Mouse (Mus musculus) midbrain, postnatal 0 days (tissue): Measurements from ENCODE around the gene H2al1h. TPM values are rescaled to one million over a fixed set of nuclear protein-coding genes. Genes with fewer than 3 reads are reported as not detected.

Experiments used
- ATAC-seq: fragments of 200-750 bp; cut with Nextera tagmentation; 2 replicates; pipeline ENCODE4 v1.8.0; 2017; ENCODE audit warnings: moderate number of reproducible peaks, mild to moderate bottlenecking, moderate TSS enrichment, moderate library complexity; ENCODE audit not compliant: low FRiP score
- DNase-seq: peaks from one replicate; pipeline ENCODE4 v3.0.0-alpha.2; 2015; ENCODE audit warnings: low spot score
- H3K27ac ChIP-seq: fragments of 300-500 bp; sonication (generic); 2 replicates; pipeline ENCODE4 v1.5.1; 2014; ENCODE audit warnings: low read depth, mild to moderate bottlenecking, low read length, mixed read lengths
- H3K27me3 ChIP-seq: fragments of 300-500 bp; sonication (generic); 2 replicates; pipeline ENCODE4 v1.6.1; 2014; ENCODE audit warnings: low read length, control low read depth, mixed read lengths; ENCODE audit not compliant: insufficient read depth
- H3K36me3 ChIP-seq: fragments of 300-500 bp; sonication (generic); 2 replicates; pipeline ENCODE4 v1.6.1; 2014; ENCODE audit warnings: low read length, control low read depth, mixed read lengths; ENCODE audit not compliant: insufficient read depth
- H3K4me1 ChIP-seq: fragments of 300-500 bp; sonication (generic); 2 replicates; pipeline ENCODE4 v1.6.1; 2014; ENCODE audit warnings: mild to moderate bottlenecking, control low read depth, antibody characterized with exemption, low read length, mixed read lengths; ENCODE audit not compliant: insufficient read depth
- H3K4me2 ChIP-seq: fragments of 300-500 bp; sonication (generic); 2 replicates; pipeline ENCODE4 v1.6.1; 2014; ENCODE audit warnings: low read depth, mild to moderate bottlenecking, low read length, mixed read lengths; ENCODE audit not compliant: poor library complexity, severe bottlenecking
- H3K4me3 ChIP-seq: fragments of 300-500 bp; sonication (generic); 2 replicates; pipeline ENCODE4 v1.5.1; 2014; ENCODE audit warnings: low read depth, mild to moderate bottlenecking, low read length, moderate library complexity
- H3K9ac ChIP-seq: fragments of 300-500 bp; sonication (generic); replicated peaks from 2 replicates; pipeline ENCODE4 v1.6.1; 2014; ENCODE audit warnings: mild to moderate bottlenecking, low read length, moderate library complexity, mixed read lengths; ENCODE audit not compliant: poor library complexity, severe bottlenecking
- H3K9me3 ChIP-seq: fragments of 300-500 bp; sonication (generic); 2 replicates; pipeline ENCODE4 v1.6.1; 2016; ENCODE audit warnings: low read length, control low read depth
- CTCF ChIP-seq: IDR thresholded peaks from 2 replicates; pipeline ENCODE4 v1.5.1; 2016; ENCODE audit warnings: antibody characterized with exemption, mild to moderate bottlenecking
- WGBS: fragments of 180-500 bp; shearing (Covaris S2); extraction: QIAGEN DNeasy Blood & Tissue Kit; methylation state at CpG from one replicate; pipeline ENCODE4 v1.1.7; 2014; 5-methylcytosine and 5-hydroxymethylcytosine counted together
- polyA plus RNA-seq: library from polyadenylated mRNA; unstranded; fragments of >200 nt; fragmentation: Nextera tagmentation; extraction: Ambion mirVana; gene quantifications from 2 replicates; pipeline ENCODE4 v1.2.1, GENCODE M21; 2015
- total RNA-seq: library from RNA; depleted of rRNA; stranded (reverse); fragments of >200 nt; gene quantifications from 2 replicates; pipeline ENCODE4 v1.2.3, GENCODE M21; 2014; rRNA removed

The H2al1h gene
- total and polyA plus RNA-seq, 2 experiments from 2014 or later: not detected

DNA sequence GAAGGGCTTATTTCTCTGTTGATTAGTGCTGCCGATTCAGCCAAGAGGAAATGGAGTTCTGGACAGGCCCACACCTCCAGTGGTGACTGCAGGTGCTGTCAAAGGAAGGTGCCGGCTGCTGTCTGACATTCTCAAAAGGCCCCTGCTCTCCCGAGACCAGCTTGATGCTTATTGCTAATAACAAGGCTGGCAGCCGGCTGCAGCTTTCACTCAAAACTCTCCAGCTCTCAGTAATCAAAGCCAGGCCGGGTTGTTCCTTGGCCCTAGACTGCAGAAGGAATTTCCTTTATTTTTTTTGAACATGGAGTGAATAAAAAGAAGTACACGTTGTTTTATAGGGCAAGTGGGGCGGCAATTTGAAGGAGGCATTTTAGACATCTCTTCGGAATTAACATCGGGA lies 24.5 kb downstream of the H2al1h start:
- Histone ChIP-seq H3K36me3 (no peaks in the 10 kb centered on the region), H3K4me3 (no peak overlapping the region), H3K27me3 (0 out of 2 replicates have a peak, but pooled peaks cover 2% of the 10 kb centered on the region), H3K9ac (no peak overlapping the region), H3K27ac (no peak overlapping the region), H3K4me2 (no peak overlapping the region), H3K4me1 (no peaks in the 10 kb centered on the region), H3K9me3 (no peaks in the 10 kb centered on the region)
- TF ChIP-seq CTCF: no peak
- 51% methylated on average over 9 of the region's 9 CpGs for WGBS
- DNase-seq (peak; percentile 9), ATAC-seq (no peak)

DNA sequence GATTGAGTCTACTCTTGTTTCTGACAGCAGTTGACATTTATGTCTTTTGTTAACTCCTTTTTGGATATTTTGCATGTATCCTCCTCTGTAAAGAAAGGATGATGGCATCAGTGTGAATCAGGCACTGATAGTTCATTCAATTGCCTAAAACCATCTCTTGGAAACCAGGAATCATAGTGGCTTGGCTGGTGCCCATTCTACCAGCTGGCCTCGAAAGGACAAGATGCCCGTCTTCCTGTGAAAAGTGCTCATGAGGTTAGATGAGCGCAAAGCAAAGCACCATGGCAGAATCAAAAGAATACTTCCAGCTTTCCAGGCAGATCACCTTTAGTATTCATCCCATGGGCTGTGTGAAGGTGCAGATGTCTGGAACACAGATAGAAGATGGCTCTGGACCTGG lies 25.5 kb downstream of the H2al1h start:
- Histone ChIP-seq H3K4me2 (no peak overlapping the region), H3K9ac (no peak overlapping the region), H3K27ac (no peak overlapping the region), H3K36me3 (no peaks in the 10 kb centered on the region), H3K27me3 (0 out of 2 replicates have a peak, but pooled peaks cover 2% of the 10 kb centered on the region), H3K9me3 (no peaks in the 10 kb centered on the region), H3K4me3 (no peak overlapping the region), H3K4me1 (no peaks in the 10 kb centered on the region)
- no peak for TF ChIP-seq CTCF
- ATAC-seq (no peak), DNase-seq (no peak)
- 94% methylated on average over 3 of the region's 3 CpGs for WGBS

DNA sequence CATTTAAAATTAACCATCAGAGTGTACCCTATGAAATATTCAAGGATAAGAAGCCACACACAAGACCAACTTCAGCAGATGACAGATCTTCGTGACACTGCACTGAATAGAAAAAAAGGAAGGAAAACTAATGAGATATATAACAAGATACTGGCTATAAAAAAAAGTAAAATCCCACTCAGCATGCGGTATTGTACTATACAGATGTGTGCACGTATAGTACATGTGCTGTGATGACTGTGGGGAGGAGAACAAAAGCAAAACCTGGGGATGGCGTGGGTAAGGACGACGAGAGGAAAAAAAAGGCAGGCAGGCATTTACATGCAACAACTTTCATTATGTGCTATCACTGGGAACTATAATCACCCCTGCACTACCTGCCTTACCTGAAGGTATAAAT lies 39.5 kb downstream of the H2al1h start:
- Histone ChIP-seq H3K4me3 (no peak overlapping the region), H3K27me3 (no peaks in the 10 kb centered on the region), H3K4me1 (no peaks in the 10 kb centered on the region), H3K27ac (no peak overlapping the region), H3K4me2 (no peak overlapping the region), H3K9ac (no peak overlapping the region), H3K9me3 (no peaks in the 10 kb centered on the region), H3K36me3 (no peaks in the 10 kb centered on the region)
- TF ChIP-seq CTCF: no peak
- ATAC-seq (no peak), DNase-seq (no peak)
- WGBS: 66% methylated on average over 6 of the region's 6 CpGs

DNA sequence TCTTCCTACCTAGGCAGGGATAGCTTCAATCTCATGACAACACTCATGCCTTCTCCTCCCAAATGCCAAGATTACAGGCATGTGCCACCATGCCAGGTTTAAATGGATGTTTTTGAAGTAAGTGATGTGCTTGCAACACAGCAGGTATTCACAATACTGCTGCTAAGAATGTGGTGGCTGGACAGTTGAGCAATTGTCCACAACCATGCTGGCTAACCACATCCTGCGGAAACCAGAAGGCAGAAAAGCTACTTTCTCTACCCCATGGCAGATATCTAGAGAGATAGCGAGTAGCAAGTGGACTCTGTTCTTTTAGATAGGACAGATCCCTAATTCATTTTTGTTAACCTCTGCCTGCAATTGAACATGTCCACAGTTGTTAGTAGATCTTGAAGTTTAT lies 40.0 kb downstream of the H2al1h start:
- no peak for TF ChIP-seq CTCF
- no peaks in the 10 kb centered on the region for H3K4me1 ChIP-seq
- no peak overlapping the region for H3K4me2 ChIP-seq
- H3K27ac ChIP-seq: no peak overlapping the region
- H3K27me3 ChIP-seq: no peaks in the 10 kb centered on the region
- no peaks in the 10 kb centered on the region for H3K36me3 ChIP-seq
- DNase-seq (no peak), ATAC-seq (no peak)
- H3K4me3 ChIP-seq: no peak overlapping the region
- no peaks in the 10 kb centered on the region for H3K9me3 ChIP-seq
- WGBS: 88% methylated on average over 2 of the region's 2 CpGs
- H3K9ac ChIP-seq: no peak overlapping the region

DNA sequence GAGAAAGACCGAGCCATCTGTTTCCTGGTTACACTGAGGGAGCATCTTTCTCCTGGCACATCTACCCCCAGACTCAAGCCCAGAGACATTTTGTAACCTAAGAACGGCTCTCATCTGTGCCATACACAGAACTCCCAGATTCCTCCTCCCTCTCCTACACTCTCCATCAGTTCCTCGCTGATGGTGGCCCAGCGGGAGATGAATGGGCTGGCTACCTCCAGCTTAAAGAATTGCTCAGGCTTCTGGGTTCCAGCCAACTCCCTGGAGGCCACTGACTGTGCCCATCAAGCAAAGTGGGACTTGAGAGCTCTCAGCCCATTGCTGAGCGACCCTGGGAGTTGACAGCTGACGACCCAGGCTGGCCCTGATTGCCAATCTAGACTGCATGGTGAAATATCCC lies 42.6 kb downstream of the H2al1h start:
- H3K9ac ChIP-seq: no peak overlapping the region
- no peak overlapping the region for H3K4me2 ChIP-seq
- WGBS: 54% methylated on average over 6 of the region's 6 CpGs
- TF ChIP-seq CTCF: no peak
- H3K9me3 ChIP-seq: no peaks in the 10 kb centered on the region
- ATAC-seq (no peak), DNase-seq (peak; percentile 62)
- no peak overlapping the region for H3K27ac ChIP-seq
- H3K4me1 ChIP-seq: no peaks in the 10 kb centered on the region
- H3K36me3 ChIP-seq: no peaks in the 10 kb centered on the region
- H3K27me3 ChIP-seq: no peaks in the 10 kb centered on the region
- H3K4me3 ChIP-seq: no peak overlapping the region

DNA sequence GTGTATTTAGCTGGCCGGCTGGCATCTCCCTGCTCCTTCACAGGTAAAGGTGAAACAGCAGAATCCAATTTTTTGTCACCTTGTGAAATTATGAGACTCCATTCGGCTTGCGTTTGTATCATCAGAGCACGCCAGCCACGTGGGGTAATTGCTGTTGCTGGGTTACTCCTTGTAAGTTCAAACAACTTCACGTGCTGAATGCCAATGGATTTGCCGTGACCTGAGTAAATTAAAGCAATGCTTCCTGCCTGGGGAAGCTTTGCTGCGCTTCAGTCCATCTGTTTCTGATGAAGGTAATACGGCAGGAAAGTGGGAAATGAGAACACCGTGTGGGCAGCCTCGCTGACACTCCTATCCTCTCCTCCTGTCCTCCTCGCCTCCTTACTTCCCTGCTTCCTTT lies 43.9 kb downstream of the H2al1h start:
- DNase-seq (peak; percentile 31), ATAC-seq (no peak)
- no peak overlapping the region for H3K9ac ChIP-seq
- WGBS: 47% methylated on average over 12 of the region's 12 CpGs
- H3K4me2 ChIP-seq: no peak overlapping the region
- no peaks in the 10 kb centered on the region for H3K9me3 ChIP-seq
- no peak overlapping the region for H3K27ac ChIP-seq
- no peak for TF ChIP-seq CTCF
- no peaks in the 10 kb centered on the region for H3K4me1 ChIP-seq
- H3K36me3 ChIP-seq: no peaks in the 10 kb centered on the region
- H3K27me3 ChIP-seq: no peaks in the 10 kb centered on the region
- no peak overlapping the region for H3K4me3 ChIP-seq

Other genes with a start within 250 kb of the H2al1h start
- not detected in 2 replicates for gene H2al1a, start 22.2 kb upstream of the H2al1h start, total RNA-seq
- gene H2al1a, start 22.2 kb upstream of the H2al1h start, polyA plus RNA-seq: not detected in 2 replicates
- gene H2al1b, start 19.1 kb upstream of the H2al1h start, total RNA-seq: not detected in 2 replicates
- not detected in 2 replicates for gene H2al1b, start 19.1 kb upstream of the H2al1h start, polyA plus RNA-seq
- gene H2al1c, start 15.8 kb upstream of the H2al1h start, total RNA-seq: not detected in 2 replicates
- gene H2al1c, start 15.8 kb upstream of the H2al1h start, polyA plus RNA-seq: not detected in 2 replicates
- not detected in 2 replicates for gene H2al1d, start 12.7 kb upstream of the H2al1h start, total RNA-seq
- gene H2al1d, start 12.7 kb upstream of the H2al1h start, polyA plus RNA-seq: not detected in 2 replicates
- not detected in 2 replicates for gene H2al1e, start 9.6 kb upstream of the H2al1h start, total RNA-seq
- not detected in 2 replicates for gene H2al1e, start 9.6 kb upstream of the H2al1h start, polyA plus RNA-seq
- gene H2al1f, start 6.3 kb upstream of the H2al1h start, total RNA-seq: not detected in 2 replicates
- not detected in 2 replicates for gene H2al1f, start 6.3 kb upstream of the H2al1h start, polyA plus RNA-seq
- gene H2al1g, start 3.2 kb upstream of the H2al1h start, total RNA-seq: not detected in 2 replicates
- gene H2al1g, start 3.2 kb upstream of the H2al1h start, polyA plus RNA-seq: not detected in 2 replicates
- gene H2al1i, start 3.2 kb downstream of the H2al1h start, total RNA-seq: not detected in 2 replicates
- gene H2al1i, start 3.2 kb downstream of the H2al1h start, polyA plus RNA-seq: not detected in 2 replicates
- gene H2al1j, start 6.3 kb downstream of the H2al1h start, total RNA-seq: not detected in 2 replicates
- not detected in 2 replicates for gene H2al1j, start 6.3 kb downstream of the H2al1h start, polyA plus RNA-seq